Mouse (Mus musculus) T-helper 17 cell (primary cell): ENCODE measurements around the gene Itm2c.

Source experiments
- in situ Hi-C, 2 experiments: fragments of 300-600 bp; cut with MboI, MseI; formaldehyde crosslinking; loops; 1 replicate in 1 of 2; 2 replicates in 1 of 2; pipeline ENCODE4 v1.15.1; 2025; ENCODE audit warnings: high pct_unique_total_duplicates in 2 of 2

Itm2c gene

GRCm38 (mm10) chr1:85894231-85894747, at the start of gene Itm2c:
Gene Itm2c (plus strand): TSS chr1:85894281.
- in situ Hi-C loops: loop anchor here in 1 of 2 experiments (5.0 kb wide), 1 partner anchor 42 kb away; no protein-coding TSS in a partner anchor

- in situ Hi-C loops: no loop called here
Observed at GRCm38 (mm10) chr1:85844981-85845380, 49.1 kb upstream of the Itm2c start.

DNA sequence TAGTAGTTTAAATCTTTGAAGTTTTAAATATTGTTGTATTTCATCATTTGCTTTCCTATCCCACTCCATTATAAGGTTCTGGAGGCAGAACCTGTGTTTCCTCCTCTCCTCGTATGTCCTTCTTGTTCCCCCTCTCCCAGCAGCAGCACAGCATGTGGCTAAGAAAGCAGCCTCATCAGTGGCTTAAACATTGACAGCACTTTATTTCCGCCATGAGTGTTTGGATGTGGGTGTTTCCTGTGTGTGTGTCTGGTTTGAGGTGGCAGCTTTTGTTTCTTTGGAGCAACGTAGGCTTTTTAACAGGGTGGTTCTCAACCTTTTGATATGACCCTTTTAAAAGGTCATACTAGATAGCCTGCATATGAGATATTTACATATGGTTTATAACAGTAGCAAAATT, 48.6 kb upstream of the Itm2c start:
- in situ Hi-C loops: no loop called here

DNA sequence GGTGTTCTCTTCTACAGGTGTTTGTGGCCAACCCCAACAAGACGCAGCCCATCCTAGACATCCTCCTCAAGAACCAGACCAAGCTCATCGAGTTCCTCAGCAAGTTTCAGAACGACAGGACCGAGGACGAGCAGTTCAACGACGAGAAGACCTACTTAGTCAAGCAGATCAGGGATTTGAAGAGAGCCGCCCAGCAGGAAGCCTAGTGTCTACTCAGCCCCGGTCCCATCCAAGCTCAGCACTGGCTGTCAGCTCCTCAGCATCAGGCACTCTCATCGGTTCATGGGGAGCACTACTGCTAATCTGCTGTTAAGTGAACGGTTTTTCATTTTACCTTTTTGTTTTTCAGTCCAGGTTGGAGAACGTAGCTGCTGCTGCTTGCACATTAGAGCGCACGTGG, 45.1 kb upstream of the Itm2c start:
- in situ Hi-C loops: no loop called here

GRCm38 (mm10) chr1:85850851-85851250, 43.2 kb upstream of the Itm2c start:
- in situ Hi-C loops: loop anchor here (5.0 to 25.0 kb wide), 3 partner anchors 41 to 739 kb away; partner anchors contain the start of genes A530032D15Rik (in 1 of the 2), Gm10553 (in 1 of the 2) and Itm2c (in 1 of the 2)

DNA sequence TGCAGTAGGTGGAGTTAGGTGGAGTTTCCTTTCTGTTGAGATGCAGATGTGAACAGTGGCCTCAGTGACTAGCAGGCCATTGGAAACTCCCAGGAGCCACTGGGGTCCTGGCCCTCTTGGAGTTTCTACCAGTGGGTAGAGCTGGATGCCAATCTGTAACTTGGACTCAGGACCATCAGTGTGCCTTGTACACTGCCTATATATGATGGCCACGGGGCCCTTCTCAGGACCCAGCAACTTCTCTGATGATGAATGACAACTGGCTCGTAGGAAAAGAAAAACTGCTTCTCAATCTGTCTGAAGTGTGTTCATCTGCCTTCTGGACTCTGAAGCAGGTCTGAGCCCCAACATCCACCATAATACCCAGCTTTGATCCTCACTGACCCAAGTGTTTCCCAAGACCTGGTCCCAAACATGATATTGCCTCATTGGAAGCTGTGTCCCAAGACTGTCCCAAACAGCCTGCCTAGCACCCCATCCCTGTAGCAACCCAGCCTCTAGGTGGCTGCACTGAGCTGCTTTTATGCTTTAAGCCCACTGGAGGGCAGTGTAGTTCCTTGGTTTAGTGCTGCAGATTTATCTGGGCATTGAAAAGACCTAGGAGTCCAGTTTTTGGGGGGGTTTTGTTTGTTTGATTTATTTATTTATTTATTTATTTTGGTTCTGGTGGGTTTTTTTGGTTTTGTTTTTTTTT, 40.9 kb upstream of the Itm2c start:
- in situ Hi-C loops: loop anchor here (5.0 to 25.0 kb wide), 3 partner anchors 39 to 741 kb away; partner anchors contain the start of genes A530032D15Rik (in 1 of the 2), Gm10553 (in 1 of the 2) and Itm2c (in 1 of the 2)

DNA sequence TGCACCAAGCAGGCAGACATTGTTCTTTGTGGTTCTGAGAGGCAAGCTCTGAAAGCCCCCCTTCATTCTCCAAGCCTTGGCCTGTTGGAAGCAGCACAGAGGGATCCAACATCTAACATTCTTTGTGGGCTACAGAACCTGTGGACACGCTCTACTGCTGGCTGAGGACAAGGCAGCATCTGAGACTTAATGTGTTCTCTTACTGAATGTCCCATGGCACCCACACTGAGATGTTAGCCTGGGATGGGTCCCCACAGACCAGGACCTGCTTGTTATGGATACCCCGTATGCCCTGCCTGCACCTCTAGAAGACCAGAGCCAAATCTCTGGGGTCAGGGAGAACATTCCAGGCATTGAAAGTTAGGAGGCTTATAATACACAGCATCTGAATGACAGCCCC, 40.2 kb upstream of the Itm2c start:
- in situ Hi-C loops: loop anchor here (5.0 to 25.0 kb wide), 3 partner anchors 38 to 742 kb away; partner anchors contain the start of genes A530032D15Rik (in 1 of the 2), Gm10553 (in 1 of the 2) and Itm2c (in 1 of the 2)

DNA sequence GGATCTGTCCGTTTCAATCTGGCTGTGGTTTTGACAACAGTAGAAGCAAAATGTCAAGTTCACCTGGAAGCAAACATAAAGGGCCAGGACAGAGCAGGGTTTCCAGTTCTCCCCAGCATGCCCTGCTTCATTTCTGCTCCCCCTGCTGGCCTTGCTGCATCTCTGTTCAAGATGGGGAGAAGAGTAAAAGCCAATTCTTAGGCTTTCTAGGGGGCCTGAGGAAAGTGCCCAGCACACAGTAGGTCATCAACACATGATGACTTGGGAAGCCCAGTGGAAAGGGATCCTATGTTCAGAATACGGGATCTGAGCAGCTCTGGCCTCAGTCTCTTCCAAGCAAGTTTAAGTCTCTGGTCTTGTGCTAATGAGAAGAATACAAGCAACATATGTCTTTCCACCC, 39.6 kb upstream of the Itm2c start:
- in situ Hi-C loops: loop anchor here (5.0 to 25.0 kb wide), 3 partner anchors 38 to 742 kb away; partner anchors contain the start of genes A530032D15Rik (in 1 of the 2), Gm10553 (in 1 of the 2) and Itm2c (in 1 of the 2)

- in situ Hi-C loops: loop anchor here (5.0 to 25.0 kb wide), 3 partner anchors 66 to 744 kb away; partner anchors contain the start of genes A530032D15Rik (in 1 of the 2) and Gm10553 (in 1 of the 2)
Observed at GRCm38 (mm10) chr1:85856266-85856665, 37.8 kb upstream of the Itm2c start.

GRCm38 (mm10) chr1:85857261-85857754, 36.8 kb upstream of the Itm2c start:
- in situ Hi-C loops: loop anchor here (5.0 to 25.0 kb wide), 3 partner anchors 65 to 745 kb away; partner anchors contain the start of genes A530032D15Rik (in 1 of the 2) and Gm10553 (in 1 of the 2)

GRCm38 (mm10) chr1:85864383-85864782, 29.7 kb upstream of the Itm2c start:
- in situ Hi-C loops: loop anchor here in 1 of 2 experiments (25.0 kb wide), 1 partner anchor 752 kb away; the partner anchor contains the start of genes A530032D15Rik and Gm10553

DNA sequence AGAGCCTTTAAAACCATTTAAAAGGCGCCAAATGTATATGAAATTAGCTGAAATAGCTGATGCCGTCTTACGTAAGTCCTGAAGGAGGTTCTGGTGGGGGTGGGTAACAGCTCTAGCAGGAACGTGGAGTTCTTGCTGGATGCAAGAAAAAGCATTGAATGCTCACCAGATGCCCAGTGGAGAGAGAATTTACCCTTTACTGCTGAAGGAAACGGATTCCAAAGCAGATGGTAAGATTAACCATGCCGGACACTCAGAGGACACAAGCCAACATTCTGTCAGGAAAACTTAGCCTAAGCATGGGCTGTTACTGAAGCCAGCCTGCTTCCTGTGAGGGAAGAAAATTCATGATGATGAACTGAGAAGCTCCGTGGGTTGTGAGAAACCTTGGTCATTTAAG, 24.1 kb upstream of the Itm2c start:
- in situ Hi-C loops: loop anchor here (10.0 to 25.0 kb wide), 2 partner anchors 395 to 758 kb away; partner anchors contain the start of genes A530032D15Rik (in 1 of the 2) and Gm10553 (in 1 of the 2)

GRCm38 (mm10) chr1:85870546-85870945, 23.5 kb upstream of the Itm2c start:
- in situ Hi-C loops: loop anchor here (10.0 to 25.0 kb wide), 2 partner anchors 396 to 758 kb away; partner anchors contain the start of genes A530032D15Rik (in 1 of the 2) and Gm10553 (in 1 of the 2)

DNA sequence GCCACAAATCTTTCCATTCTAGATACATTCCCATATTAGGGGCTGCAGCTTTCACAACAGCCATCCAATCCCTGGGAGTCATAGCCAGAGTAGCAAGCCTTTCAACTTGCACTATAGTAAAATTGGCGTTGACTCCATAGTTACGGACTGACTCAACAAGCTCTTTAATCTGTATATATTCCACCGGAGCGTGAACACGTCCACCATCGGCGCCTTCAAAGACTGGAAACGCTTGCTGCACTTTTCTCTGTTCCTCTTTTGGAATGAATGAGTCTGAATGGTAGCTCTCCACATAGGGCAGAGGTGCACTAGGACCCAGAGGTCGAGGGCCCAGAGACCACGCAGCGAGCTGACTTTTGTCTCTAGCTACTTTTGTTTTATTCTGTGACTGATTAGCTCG, 12.1 kb upstream of the Itm2c start:
- in situ Hi-C loops: no loop called here

DNA sequence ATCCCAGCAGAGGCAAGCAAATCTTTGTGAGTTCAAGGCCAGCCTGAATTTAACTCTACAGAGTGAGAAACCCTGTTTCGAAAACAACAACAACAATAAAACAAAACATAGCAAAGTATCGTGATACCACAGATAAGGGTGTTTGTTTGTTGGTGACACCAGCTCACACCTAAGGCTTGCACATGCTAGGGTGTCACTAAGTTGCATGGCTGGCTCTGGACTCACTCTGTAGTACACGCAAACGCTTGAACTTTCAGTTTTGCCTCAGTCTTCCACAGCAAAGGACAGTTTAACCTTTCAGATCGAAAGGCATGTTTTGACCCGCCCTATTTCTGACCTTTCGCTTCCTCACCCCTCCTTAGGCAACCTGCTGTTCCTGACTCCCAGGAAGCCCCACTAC, 6.9 kb upstream of the Itm2c start:
- in situ Hi-C loops: no loop called here

DNA sequence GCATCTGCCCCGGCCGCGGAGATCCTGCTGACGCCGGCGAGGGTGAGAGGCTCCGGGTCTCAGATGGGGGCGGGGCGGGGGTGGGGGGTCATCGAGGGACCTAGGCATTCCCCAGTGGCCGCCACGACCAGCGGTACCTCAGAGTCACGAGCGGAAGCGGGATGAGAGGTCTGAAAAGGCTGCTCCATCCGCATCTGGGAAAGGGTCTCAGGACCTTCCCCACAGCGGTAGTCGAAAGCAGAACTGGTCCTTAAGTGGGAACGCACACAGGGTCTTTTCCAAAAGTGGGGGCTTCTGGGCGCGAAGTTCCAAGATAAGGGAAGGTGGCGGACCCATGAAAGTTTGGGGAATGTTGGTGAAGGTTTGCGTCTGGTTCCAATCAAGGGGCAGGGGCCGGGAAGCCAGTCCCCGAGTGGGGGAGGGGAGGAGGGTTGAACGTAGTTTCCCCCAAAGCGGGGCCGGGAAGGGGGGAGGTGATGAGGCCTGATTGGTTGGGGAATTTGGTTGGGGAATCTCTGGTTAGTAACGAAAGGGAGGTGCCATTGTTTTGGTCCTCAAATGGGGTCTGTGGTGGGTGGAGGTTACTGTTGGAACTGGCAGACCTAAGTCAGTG, 773 bp downstream of the Itm2c start:
- in situ Hi-C loops: loop anchor here in 1 of 2 experiments (5.0 kb wide), 1 partner anchor 43 kb away; no protein-coding TSS in a partner anchor

DNA sequence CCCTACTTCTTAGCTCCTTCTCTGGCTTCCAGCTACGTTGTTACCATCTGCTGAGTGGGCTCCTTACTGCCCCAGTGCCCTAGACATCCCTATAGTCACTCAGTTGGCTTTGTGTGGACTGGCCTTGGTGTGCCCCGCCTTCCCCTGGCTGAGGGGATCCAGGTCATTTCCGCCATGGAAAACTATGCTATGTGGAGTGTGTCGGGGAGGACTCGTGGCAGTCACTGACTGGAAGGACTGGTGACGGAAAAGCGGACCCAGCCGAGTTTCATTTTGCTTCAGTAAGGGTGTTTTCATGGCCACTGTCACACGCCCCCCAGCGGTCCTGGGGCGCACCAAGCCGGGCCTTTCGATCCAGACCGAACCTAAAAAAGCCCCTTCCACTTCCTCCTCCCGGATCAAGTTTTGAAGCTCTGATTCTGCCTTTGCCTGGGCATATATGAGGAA, 1.3 kb downstream of the Itm2c start:
- in situ Hi-C loops: no loop called here

DNA sequence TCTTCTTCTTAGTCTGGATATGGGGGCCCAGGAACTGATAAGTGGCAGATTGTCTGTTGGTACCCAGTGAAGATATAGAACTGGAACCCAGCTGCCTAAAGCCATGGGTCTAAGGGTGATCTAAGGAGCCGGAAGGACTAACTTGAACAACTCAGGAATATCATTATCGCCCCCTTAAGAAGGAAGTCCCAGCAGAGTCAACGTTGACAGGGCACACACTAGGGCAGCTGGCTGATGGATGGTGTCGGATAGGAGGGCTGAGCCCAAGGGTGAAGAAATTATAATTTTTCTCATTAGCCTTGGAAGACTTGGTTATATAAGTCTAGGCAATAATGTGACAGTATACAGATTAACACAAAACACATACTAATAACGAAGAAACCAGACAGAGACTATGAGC, 2.0 kb downstream of the Itm2c start:
- in situ Hi-C loops: no loop called here

DNA sequence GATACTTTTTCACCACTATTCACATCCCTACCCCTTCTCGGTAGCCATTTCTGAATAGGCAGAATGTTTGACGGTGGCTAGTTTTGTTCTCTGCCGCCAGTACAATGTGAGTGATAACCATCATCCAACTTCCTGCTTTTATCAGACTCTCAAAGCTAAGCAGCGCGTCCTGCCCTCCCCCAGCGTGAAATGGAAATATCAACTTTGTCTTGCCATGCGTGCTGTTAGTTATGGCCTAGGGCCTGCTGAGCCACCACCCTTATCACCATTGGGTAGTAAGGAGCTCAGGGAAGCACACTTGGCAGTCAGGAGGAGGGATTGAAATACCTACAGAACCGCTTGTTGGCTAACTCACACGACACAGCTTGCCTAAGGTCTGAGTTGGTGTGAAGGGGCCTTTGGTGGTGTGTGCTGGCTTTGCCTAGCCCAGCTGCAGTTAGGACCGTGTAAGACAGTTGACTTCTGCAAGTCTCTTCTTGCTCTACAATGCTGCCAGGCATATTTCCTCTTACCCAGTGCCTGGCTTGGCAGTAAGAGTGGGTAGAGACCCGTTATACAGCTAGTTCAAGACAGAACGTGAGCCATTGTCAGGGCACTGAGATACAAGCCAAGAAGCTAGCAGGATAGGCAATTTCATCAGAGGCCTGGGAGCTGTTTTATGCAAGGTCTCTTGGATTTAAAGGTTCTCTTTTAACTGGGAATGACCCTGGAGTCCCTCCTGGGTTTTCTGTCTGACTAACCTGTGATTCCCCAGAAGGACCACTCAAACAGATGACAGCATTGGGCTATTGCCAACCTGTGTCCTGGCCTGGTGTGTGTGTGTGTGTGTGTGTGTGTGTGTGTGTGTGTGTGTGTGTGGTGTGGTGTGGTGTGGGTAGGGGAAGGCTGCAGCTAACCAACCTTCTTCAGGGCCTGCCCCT, 3.0 kb downstream of the Itm2c start:
- in situ Hi-C loops: no loop called here
